Mouse (Mus musculus) embryonic facial prominence, embryonic 15.5 days (tissue): Measurements from ENCODE around the gene Ubr2. TPM values are rescaled to one million over a fixed set of nuclear protein-coding genes. Genes with fewer than 3 reads are reported as not detected.
A peak's percentile ranks its signal among the peaks of the same experiment; 100 is the strongest.

Experiments used
- ATAC-seq: fragments of 200-750 bp; cut with Nextera tagmentation; 2 replicates; pipeline ENCODE4 v1.8.0; 2017; ENCODE audit warnings: low read depth, moderate TSS enrichment; ENCODE audit not compliant: insufficient number of reproducible peaks, low FRiP score, low TSS enrichment
- H3K27ac ChIP-seq: fragments of 300-500 bp; sonication (generic); replicated peaks from 2 replicates; pipeline ENCODE4 v1.5.1; 2015; ENCODE audit warnings: mild to moderate bottlenecking, inconsistent platforms
- H3K27me3 ChIP-seq: fragments of 300-500 bp; sonication (generic); 2 replicates; pipeline ENCODE4 v1.6.1; 2015; ENCODE audit warnings: inconsistent platforms
- H3K36me3 ChIP-seq: fragments of 300-500 bp; sonication (generic); 2 replicates; pipeline ENCODE4 v1.6.1; 2015; ENCODE audit warnings: mild to moderate bottlenecking, inconsistent platforms
- H3K4me1 ChIP-seq: fragments of 300-500 bp; sonication (generic); 2 replicates; pipeline ENCODE4 v1.6.1; 2015; ENCODE audit warnings: inconsistent platforms
- H3K4me2 ChIP-seq: fragments of 300-500 bp; sonication (generic); replicated peaks from 2 replicates; pipeline ENCODE4 v1.6.1; 2015; ENCODE audit warnings: mild to moderate bottlenecking, inconsistent platforms
- H3K4me3 ChIP-seq: fragments of 300-500 bp; sonication (generic); replicated peaks from 2 replicates; pipeline ENCODE4 v1.5.1; 2015; ENCODE audit warnings: mild to moderate bottlenecking, inconsistent platforms
- H3K9ac ChIP-seq: fragments of 300-500 bp; sonication (generic); 2 replicates; pipeline ENCODE4 v1.6.1; 2015; ENCODE audit warnings: inconsistent platforms
- H3K9me3 ChIP-seq: fragments of 300-500 bp; sonication (generic); replicated peaks from 2 replicates; pipeline ENCODE4 v1.6.1; 2016; ENCODE audit warnings: inconsistent platforms
- WGBS: fragments of 180-500 bp; shearing (Covaris S2); methylation state at CpG from one replicate; pipeline ENCODE4 v1.1.7; 2015; 5-methylcytosine and 5-hydroxymethylcytosine counted together
- polyA plus RNA-seq: library from polyadenylated mRNA; unstranded; fragments of >200 nt; fragmentation: Nextera tagmentation; extraction: Ambion mirVana; gene quantifications from 2 replicates; pipeline ENCODE4 v1.2.1, GENCODE M21; 2015

Ubr2 gene
- polyA plus RNA-seq, 1 experiment from 2014 or later, result 19.1 TPM

DNA sequence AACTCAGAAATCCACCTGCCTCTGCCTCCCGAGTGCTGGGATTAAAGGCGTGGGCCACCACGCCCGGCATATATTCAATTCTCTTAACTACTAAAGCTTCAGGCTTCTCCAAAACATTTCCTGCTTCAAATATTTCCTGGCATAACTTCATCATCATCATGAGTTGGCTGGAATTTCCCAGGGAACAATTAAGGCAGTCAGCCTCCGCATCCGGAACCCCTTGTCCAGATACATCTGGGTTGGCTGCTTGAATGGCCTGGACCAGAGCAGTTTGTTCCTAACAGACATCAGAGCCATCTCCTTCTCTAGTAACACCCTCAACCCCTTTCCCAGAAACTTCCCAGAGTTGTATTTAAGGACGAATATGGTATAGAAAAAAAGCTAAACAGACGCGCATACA, 114.9 kb downstream of the Ubr2 start:
- 82% methylated on average over 9 of the region's 9 CpGs for WGBS

DNA sequence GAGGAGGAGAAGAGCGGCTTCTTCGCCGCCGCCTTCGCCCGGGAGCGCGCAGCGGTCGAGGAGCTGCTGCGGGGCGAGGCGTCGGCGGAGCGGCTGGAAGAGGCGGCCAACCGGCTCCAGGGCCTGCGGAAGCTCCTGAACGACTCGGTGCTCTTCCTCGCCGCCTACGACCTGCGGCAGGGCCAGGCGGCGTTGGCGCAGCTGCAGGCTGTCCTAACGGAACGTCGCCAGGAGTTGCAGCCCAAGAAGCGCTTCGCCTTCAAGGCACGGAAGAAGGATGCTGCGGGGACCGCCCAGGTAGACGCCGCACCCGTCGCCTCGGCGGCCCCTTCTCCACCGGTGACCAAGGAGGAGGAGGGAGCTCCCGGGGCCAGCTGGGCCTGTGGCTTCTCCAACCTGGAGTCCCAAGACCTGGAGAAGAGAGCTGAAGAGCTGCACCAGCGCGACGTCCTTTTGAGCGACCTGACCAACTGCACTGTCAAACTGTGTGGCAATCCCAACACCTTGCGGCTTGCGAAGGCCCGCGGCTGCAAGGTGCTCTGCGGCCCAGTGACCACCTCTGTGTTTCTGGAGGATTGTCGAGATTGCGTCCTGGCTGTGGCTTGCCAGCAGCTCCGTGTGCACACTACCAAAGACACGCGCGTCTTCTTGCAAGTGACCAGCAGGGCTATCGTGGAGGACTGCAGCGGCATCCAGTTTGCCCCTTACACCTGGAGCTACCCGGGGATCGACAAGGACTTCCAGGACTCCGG, 119.3 kb downstream of the Ubr2 start:
- peak overlapping the region; percentile 86 for H3K4me2 ChIP-seq
- peaks cover 37% of the 10 kb centered on the region for H3K4me1 ChIP-seq
- ATAC-seq, result peak; percentile 17; the same call in 1 of the 2 replicates
- H3K36me3 ChIP-seq, result no peaks in the 10 kb centered on the region; the same call in 1 of the 2 replicates
- 1% methylated on average over 63 of the region's 64 CpGs for WGBS
- H3K9ac ChIP-seq, result peak overlapping the region; percentile 84
- H3K27me3 ChIP-seq, result no peaks in the 10 kb centered on the region
- peak overlapping the region; percentile 88 for H3K27ac ChIP-seq
- H3K4me3 ChIP-seq, result peak overlapping the region; percentile 91
- H3K9me3 ChIP-seq, result no peaks in the 10 kb centered on the region

More for the DNA sequence above, 114.9 kb downstream of the Ubr2 start:
- H3K4me3 ChIP-seq, result no peak overlapping the region
- no peaks in the 10 kb centered on the region for H3K27me3 ChIP-seq
- H3K9ac ChIP-seq, result no peak overlapping the region
- peaks cover 24% of the 10 kb centered on the region for H3K4me1 ChIP-seq
- no peaks in the 10 kb centered on the region; the same call in 1 of the 2 replicates for H3K36me3 ChIP-seq
- H3K4me2 ChIP-seq, result no peak overlapping the region
- H3K9me3 ChIP-seq, result no peaks in the 10 kb centered on the region
- no peak overlapping the region for H3K27ac ChIP-seq
- ATAC-seq, result no peak

DNA sequence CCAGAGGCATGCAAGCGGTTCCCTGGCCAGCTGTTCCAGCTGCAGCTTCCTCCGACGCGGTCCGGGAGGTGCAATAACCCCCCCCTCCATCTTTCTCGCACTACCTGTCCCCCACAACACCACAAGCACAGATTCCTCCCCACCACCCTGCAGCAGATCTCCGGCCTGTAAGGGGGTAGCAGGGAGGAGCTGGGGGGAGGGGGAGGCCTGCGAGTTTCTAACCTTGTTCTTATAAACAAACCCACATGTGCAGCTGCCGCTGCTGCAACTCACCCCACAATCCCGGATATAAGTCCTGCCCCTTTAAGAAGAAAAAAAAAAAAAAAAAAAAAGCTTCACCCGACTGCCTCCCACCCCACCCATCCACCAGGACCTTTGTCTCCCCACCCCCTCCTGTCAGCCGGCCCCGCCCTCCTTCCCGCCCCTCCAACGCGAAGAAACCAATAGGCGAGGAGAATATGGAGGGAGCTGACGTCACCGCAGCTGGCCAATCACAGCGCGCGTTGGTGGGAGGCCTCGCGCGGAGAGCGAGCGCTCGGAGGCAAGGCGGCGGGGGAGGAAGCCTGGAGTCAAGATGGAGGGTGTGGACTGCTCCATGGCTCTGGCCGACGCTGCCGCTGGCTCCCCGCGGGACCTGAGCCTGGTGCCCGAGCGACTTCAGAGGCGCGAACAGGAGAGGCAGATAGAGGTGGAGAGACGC, 120.1 kb downstream of the Ubr2 start, which contains the start of gene Tbcc:
Gene Tbcc (plus strand): TSS at position 569 of the 700 bp plus-strand sequence.
- Histone ChIP-seq H3K4me3 (peak within 1 kb of the TSS; percentile 91), H3K9me3 (no peaks in the 10 kb centered on the region), H3K4me2 (peak within 1 kb of the TSS; percentile 88), H3K36me3 (no peaks in the 10 kb centered on the region; the same call in 1 of the 2 replicates), H3K9ac (peak within 1 kb of the TSS; percentile 84), H3K27me3 (no peaks in the 10 kb centered on the region), H3K27ac (peak within 1 kb of the TSS; percentile 99), H3K4me1 (peaks cover 42% of the 10 kb centered on the region)
- ATAC-seq, result peak; percentile 93
- WGBS, result under 1% methylated on average over 40 of the region's 40 CpGs

DNA sequence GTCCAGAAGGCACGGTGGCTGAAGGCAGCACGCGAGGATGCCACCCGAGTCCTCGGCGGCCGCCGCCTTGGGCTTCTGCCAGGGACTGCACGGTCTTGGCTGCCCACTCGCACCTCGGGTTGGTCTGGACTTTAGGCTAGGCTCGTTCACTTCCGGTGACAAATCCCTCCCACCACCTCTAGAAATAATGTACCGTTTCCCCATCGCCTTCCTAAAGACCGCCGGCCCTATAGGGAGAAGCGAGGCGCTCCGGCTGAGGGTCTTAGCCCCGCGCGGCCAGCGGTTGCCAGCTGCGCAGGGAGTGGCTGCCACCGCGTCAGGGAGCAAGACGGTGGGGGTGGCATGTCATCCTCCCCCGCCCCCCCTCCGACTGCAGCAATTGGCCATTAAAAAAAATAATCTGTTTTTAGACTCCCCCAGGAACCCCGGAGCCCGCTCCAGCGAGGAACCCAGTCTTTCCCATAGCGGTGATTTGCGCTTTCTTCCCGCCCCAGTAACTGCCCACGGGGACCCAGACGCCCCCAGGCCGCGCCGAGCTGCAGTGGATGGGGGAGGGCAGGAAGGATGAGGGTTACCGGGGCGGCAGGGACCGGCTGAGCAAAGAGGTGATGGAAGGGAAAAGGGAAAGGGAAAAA, 120.8 kb downstream of the Ubr2 start:
- H3K4me3 ChIP-seq, result peak overlapping the region; percentile 91
- peak overlapping the region; percentile 88 for H3K4me2 ChIP-seq
- peak overlapping the region; percentile 99 for H3K27ac ChIP-seq
- no peaks in the 10 kb centered on the region; the same call in 1 of the 2 replicates for H3K36me3 ChIP-seq
- H3K9me3 ChIP-seq, result no peaks in the 10 kb centered on the region
- under 1% methylated on average over 44 of the region's 44 CpGs for WGBS
- peak; percentile 68 for ATAC-seq
- H3K4me1 ChIP-seq, result peaks cover 42% of the 10 kb centered on the region
- H3K27me3 ChIP-seq, result no peaks in the 10 kb centered on the region
- peak overlapping the region; percentile 69 for H3K9ac ChIP-seq

DNA sequence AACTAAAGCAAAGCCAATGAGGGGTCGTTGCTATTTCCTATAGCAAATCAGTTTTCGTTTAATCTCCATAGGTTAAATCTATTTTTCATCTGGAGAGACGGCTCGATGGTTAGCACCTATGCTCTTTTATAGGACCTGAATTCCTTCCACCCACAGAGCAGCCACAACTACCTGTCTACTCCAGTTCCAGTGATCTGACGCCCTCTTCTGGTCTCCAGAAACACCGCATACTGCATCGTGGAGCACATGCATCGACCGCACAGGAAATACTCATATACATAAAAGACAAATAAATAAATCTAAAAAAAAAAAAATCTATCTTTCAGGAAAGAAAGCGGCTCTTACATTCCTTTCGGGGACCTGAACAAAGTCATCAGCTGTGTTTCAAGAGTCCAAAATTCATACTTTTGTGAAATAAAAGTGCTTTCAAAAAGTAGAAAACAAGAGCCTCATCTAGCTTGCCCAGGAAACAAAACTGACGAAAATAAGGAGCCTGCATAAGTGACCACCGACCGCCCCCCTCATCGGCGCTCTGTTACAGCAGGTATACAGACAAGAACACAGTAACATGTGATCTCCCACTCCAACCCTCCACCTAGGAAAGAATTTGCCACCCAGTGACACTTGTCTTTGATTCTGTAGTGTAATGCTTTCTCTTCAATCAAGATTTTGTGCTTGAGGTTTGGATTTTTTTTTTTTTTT, 121.7 kb downstream of the Ubr2 start:
- Histone ChIP-seq H3K9me3 (no peaks in the 10 kb centered on the region), H3K4me2 (peak overlapping the region; percentile 88), H3K4me1 (peaks cover 40% of the 10 kb centered on the region), H3K4me3 (peak overlapping the region; percentile 91), H3K27me3 (no peaks in the 10 kb centered on the region), H3K36me3 (no peaks in the 10 kb centered on the region; the same call in 1 of the 2 replicates), H3K27ac (peak overlapping the region; percentile 99), H3K9ac (peak overlapping the region; percentile 69; the same call in 1 of the 2 replicates)
- no peak for ATAC-seq
- WGBS, result 32% methylated on average over 16 of the region's 16 CpGs

DNA sequence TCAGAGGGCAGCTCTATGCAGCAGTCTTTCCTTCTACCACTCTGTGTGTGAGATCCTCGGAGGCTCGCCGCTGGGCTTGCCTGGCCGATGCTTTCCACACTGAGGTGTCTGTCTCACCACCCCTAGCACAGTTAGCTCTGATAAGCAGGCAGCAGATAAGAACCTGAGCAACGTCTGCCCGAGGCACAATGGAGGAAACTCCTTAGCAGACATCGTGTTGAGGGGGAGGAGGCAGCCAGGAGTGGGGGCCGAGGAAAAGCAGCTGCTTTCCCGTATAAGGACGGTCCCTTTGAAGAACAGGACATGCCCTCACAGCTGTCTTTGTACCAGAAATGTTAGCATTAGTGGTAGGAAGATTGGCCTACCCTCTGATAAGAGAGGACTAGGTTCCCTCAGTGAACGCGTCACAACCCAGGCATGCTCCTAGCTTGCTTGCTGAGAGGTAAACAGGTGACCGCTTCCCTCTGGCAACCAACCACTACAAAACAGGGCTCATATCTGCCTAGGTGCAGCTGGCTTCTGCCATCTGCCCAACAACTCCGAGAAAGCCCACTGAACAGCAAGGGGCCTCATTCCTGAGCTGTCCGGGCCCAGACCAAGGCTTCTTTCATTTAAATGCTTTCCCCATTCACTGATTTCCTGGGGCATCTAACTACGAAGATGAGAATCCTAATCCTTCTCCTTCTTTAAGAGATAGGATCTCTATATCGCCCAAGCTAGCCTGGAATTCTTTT, 124.3 kb downstream of the Ubr2 start:
- 0 out of 2 replicates have a peak overlapping the region, but pooled peaks have one; percentile 4 for H3K27ac ChIP-seq
- no peaks in the 10 kb centered on the region for H3K36me3 ChIP-seq
- no peaks in the 10 kb centered on the region for H3K9me3 ChIP-seq
- no peaks in the 10 kb centered on the region for H3K27me3 ChIP-seq
- H3K4me1 ChIP-seq, result peaks cover 18% of the 10 kb centered on the region; the same call in 1 of the 2 replicates
- WGBS, result 48% methylated on average over 17 of the region's 17 CpGs
- H3K9ac ChIP-seq, result no peak overlapping the region
- no peak overlapping the region for H3K4me3 ChIP-seq
- ATAC-seq, result no peak
- H3K4me2 ChIP-seq, result no peak overlapping the region

DNA sequence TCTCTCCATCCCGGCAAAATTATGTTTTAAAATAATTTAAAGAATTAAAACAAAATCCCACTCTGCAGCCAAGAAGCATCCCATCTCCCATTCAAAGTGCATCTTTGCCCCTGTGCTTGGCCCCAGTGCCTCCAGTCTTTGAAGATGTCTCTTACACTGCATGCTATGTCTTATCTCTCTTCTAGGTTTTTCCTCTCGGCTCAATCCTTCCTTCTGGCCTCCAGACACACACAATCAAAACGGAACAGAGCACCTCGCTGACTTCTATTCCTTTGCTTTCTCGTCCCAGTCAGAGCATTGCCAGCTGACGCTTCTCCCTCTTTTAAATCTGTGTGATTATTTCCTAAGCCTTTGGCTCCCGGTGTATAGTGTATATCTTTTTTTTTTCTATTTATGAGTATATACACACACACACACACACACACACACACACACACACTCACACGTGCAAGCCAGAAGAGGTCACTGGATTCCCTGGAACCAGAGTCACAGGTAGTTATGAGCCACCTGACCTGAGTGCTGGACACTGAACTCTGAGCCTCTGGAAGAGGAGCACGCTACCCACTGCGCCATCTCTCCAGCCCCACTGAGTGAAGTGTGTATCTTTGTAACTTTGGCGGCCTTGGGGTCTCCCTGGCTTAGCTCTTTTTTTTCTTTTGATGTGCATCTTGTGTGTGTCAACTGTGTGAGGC, 125.0 kb downstream of the Ubr2 start:
- Histone ChIP-seq H3K4me1 (peaks cover 18% of the 10 kb centered on the region; the same call in 1 of the 2 replicates), H3K9ac (no peak overlapping the region), H3K9me3 (no peaks in the 10 kb centered on the region), H3K4me3 (no peak overlapping the region), H3K4me2 (no peak overlapping the region), H3K27me3 (no peaks in the 10 kb centered on the region), H3K27ac (no peak overlapping the region), H3K36me3 (no peaks in the 10 kb centered on the region)
- ATAC-seq, result no peak
- 75% methylated on average over 11 of the region's 11 CpGs for WGBS

DNA sequence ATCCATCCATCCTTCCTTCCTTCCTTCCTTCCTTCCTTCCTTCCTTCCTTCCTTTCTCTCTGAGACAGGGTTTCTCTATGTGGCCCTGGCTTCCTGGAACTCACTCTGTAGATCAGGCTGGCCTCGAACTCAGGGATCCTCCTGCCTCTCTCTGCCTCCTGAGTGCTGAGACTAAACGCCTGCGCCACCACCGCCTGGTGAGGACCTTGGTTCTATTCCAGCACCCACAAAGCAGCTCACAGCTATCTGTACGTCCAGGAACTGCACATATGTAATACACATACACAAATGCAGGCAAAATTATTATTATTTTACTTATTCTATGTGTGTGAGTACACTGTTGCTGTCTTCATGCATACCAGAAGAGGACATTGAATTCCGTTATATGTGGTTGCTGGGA, 125.6 kb downstream of the Ubr2 start:
- Histone ChIP-seq H3K4me1 (peaks cover 23% of the 10 kb centered on the region), H3K4me2 (no peak overlapping the region), H3K36me3 (no peaks in the 10 kb centered on the region), H3K9me3 (no peaks in the 10 kb centered on the region), H3K27ac (no peak overlapping the region), H3K4me3 (no peak overlapping the region), H3K9ac (no peak overlapping the region), H3K27me3 (no peaks in the 10 kb centered on the region)
- ATAC-seq, result no peak
- 86% methylated on average over 6 of the region's 6 CpGs for WGBS

DNA sequence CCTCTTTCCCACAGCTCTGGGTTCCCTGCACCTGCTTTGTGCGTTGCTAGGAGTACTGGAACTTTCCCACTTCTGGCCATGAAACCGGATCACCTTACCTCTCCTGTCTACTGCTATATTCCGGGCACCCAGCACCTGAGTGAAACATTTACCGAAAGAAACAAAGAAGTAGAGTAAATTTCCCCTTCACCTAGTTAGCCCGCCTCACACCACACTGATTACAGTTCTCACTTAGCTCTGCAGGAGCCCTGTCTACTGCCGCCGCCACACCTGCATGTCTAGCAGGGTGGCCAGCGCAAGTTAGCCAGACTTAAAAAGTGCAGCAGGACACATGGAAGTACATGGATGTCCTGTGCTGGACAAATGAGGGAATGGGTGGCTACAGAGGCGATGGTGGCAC, 127.2 kb downstream of the Ubr2 start:
- Histone ChIP-seq H3K9ac (no peak overlapping the region), H3K36me3 (no peaks in the 10 kb centered on the region), H3K27ac (no peak overlapping the region), H3K4me2 (no peak overlapping the region), H3K9me3 (no peaks in the 10 kb centered on the region), H3K27me3 (no peaks in the 10 kb centered on the region), H3K4me3 (no peak overlapping the region), H3K4me1 (peaks cover 18% of the 10 kb centered on the region)
- WGBS, result 84% methylated on average over 9 of the region's 9 CpGs
- ATAC-seq, result no peak

DNA sequence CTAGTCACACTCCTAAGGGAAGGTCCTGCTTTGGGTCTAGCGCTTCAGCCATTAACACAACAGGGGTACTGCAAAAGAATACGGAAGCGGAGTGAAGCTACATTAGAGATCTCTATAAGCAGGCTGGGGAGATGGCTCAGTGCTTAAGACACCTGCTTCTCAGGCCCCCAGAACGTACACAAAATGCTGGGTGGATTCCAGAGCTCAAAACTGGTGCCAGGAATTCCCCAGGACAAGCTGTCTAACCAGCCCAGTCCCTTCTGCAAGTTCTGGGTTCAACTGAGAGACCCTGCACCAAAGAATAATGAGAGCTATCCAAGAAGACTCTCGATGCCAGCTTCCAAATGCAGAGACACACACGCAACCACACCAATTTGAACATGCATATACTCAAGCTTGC, 128.6 kb downstream of the Ubr2 start:
- H3K27ac ChIP-seq, result no peak overlapping the region
- no peak for ATAC-seq
- H3K36me3 ChIP-seq, result no peaks in the 10 kb centered on the region
- WGBS, result 84% methylated on average over 6 of the region's 6 CpGs
- no peak overlapping the region for H3K4me2 ChIP-seq
- no peaks in the 10 kb centered on the region for H3K9me3 ChIP-seq
- no peak overlapping the region for H3K9ac ChIP-seq
- H3K4me3 ChIP-seq, result no peak overlapping the region
- H3K27me3 ChIP-seq, result no peaks in the 10 kb centered on the region
- peaks cover 25% of the 10 kb centered on the region for H3K4me1 ChIP-seq
